Mouse (Mus musculus): ENCODE measurements at regions not wholly inside any gene's neighbourhood (a gene's known extent, or its start where the extent isn't known, plus 50 kb on each side); places are given as distances from the start of the nearest gene placed in this dataset.

GRCm38 (mm10) chr17:45868539-45868938, 134.9 kb upstream of the 1600014C23Rik start:
- peaks cover 46% of the 10 kb centered on the region for H3K27me3 ChIP-seq (ENCODE audit: low read depth, poor library complexity, severe bottlenecking)
- WGBS, result 88% methylated on average over 4 of the region's 4 CpGs
- DNase-seq (ENCODE audit: low spot score), result no peak
- no peak overlapping the region for H3K27ac ChIP-seq
- H3K9me3 ChIP-seq (replicated peaks), result no peaks in the 10 kb centered on the region
- H3K4me1 ChIP-seq, result peaks cover 94% of the 10 kb centered on the region
- H3K4me3 ChIP-seq, result no peak overlapping the region
- H3K36me3 ChIP-seq, result no peaks in the 10 kb centered on the region

- peaks cover 94% of the 10 kb centered on the region for H3K4me1 ChIP-seq
- 69% methylated on average over 5 of the region's 5 CpGs for WGBS
- H3K27me3 ChIP-seq (ENCODE audit: low read depth, poor library complexity, severe bottlenecking), result peaks cover 38% of the 10 kb centered on the region
These were observed 134.1 kb upstream of the 1600014C23Rik start for GRCm38 (mm10) chr17:45867727-45868126.

GRCm38 (mm10) chr17:45866876-45867652, 133.4 kb upstream of the 1600014C23Rik start:
- no peak for DNase-seq (ENCODE audit: low spot score)
- 74% methylated on average over 15 of the region's 15 CpGs for WGBS
- H3K36me3 ChIP-seq, result no peaks in the 10 kb centered on the region
- H3K4me1 ChIP-seq, result peaks cover 94% of the 10 kb centered on the region
- H3K27ac ChIP-seq, result peak overlapping the region; percentile 61; the same call in 1 of the 2 replicates
- no peaks in the 10 kb centered on the region for H3K9me3 ChIP-seq (replicated peaks)
- peaks cover 32% of the 10 kb centered on the region for H3K27me3 ChIP-seq (ENCODE audit: low read depth, poor library complexity, severe bottlenecking)
- no peak overlapping the region for H3K4me3 ChIP-seq

More at GRCm38 (mm10) chr17:45867727-45868126, 134.1 kb upstream of the 1600014C23Rik start:
- DNase-seq (ENCODE audit: low spot score), result no peak
- Histone ChIP-seq H3K27ac (peak overlapping the region; percentile 57; the same call in 1 of the 2 replicates), H3K4me3 (no peak overlapping the region), H3K36me3 (no peaks in the 10 kb centered on the region), H3K9me3 (replicated peaks) (no peaks in the 10 kb centered on the region)

- no peaks in the 10 kb centered on the region for H3K9me3 ChIP-seq (replicated peaks)
- 17% methylated on average over 10 of the region's 10 CpGs for WGBS
- H3K27ac ChIP-seq, result peak overlapping the region; percentile 61
- H3K4me3 ChIP-seq, result no peak overlapping the region
- peaks cover 89% of the 10 kb centered on the region for H3K4me1 ChIP-seq
- H3K36me3 ChIP-seq, result no peaks in the 10 kb centered on the region
- H3K27me3 ChIP-seq (ENCODE audit: low read depth, poor library complexity, severe bottlenecking), result peaks cover 25% of the 10 kb centered on the region
- DNase-seq (ENCODE audit: low spot score), result no peak
These were observed 132.7 kb upstream of the 1600014C23Rik start for GRCm38 (mm10) chr17:45866346-45866745.

GRCm38 (mm10) chr17:45865944-45866343, 132.3 kb upstream of the 1600014C23Rik start:
- no peak for DNase-seq (ENCODE audit: low spot score)
- H3K36me3 ChIP-seq, result no peaks in the 10 kb centered on the region
- no peak overlapping the region for H3K4me3 ChIP-seq
- peak overlapping the region; percentile 61 for H3K27ac ChIP-seq
- WGBS, result 49% methylated on average over 6 of the region's 6 CpGs
- peaks cover 85% of the 10 kb centered on the region for H3K4me1 ChIP-seq
- peaks cover 21% of the 10 kb centered on the region; the same call in 1 of the 2 replicates for H3K27me3 ChIP-seq (ENCODE audit: low read depth, poor library complexity, severe bottlenecking)
- H3K9me3 ChIP-seq (replicated peaks), result no peaks in the 10 kb centered on the region

- peak overlapping the region; percentile 79 for H3K27ac ChIP-seq
- no peak for DNase-seq (ENCODE audit: low spot score)
- H3K27me3 ChIP-seq (ENCODE audit: low read depth, poor library complexity, severe bottlenecking), result peaks cover 15% of the 10 kb centered on the region; the same call in 1 of the 2 replicates
- no peaks in the 10 kb centered on the region for H3K36me3 ChIP-seq
- H3K4me1 ChIP-seq, result peaks cover 62% of the 10 kb centered on the region
- 0 out of 2 replicates have a peak overlapping the region, but pooled peaks have one; percentile 1 for H3K4me3 ChIP-seq
- 12% methylated on average over 10 of the region's 10 CpGs for WGBS
- no peaks in the 10 kb centered on the region for H3K9me3 ChIP-seq (replicated peaks)
These were observed 130.0 kb upstream of the 1600014C23Rik start for GRCm38 (mm10) chr17:45863471-45864205.

GRCm38 (mm10) chr17:45863031-45863430, 129.4 kb upstream of the 1600014C23Rik start:
- peaks cover 15% of the 10 kb centered on the region; the same call in 1 of the 2 replicates for H3K27me3 ChIP-seq (ENCODE audit: low read depth, poor library complexity, severe bottlenecking)
- peaks cover 59% of the 10 kb centered on the region for H3K4me1 ChIP-seq
- H3K4me3 ChIP-seq, result no peak overlapping the region
- DNase-seq (ENCODE audit: low spot score), result no peak
- H3K27ac ChIP-seq, result peak overlapping the region; percentile 79
- 62% methylated on average over 3 of the region's 3 CpGs for WGBS
- H3K36me3 ChIP-seq, result no peaks in the 10 kb centered on the region
- H3K9me3 ChIP-seq (replicated peaks), result no peaks in the 10 kb centered on the region

- no peak overlapping the region for H3K4me3 ChIP-seq
- H3K27me3 ChIP-seq (ENCODE audit: low read depth, poor library complexity, severe bottlenecking), result peaks cover 5% of the 10 kb centered on the region; the same call in 1 of the 2 replicates
- H3K36me3 ChIP-seq, result no peaks in the 10 kb centered on the region
- peak overlapping the region; percentile 14; the same call in 1 of the 2 replicates for H3K27ac ChIP-seq
- WGBS, result 91% methylated on average over 5 of the region's 5 CpGs
- peaks cover 51% of the 10 kb centered on the region for H3K4me1 ChIP-seq
- H3K9me3 ChIP-seq (replicated peaks), result no peaks in the 10 kb centered on the region
- no peak for DNase-seq (ENCODE audit: low spot score)
These were observed 125.8 kb upstream of the 1600014C23Rik start for GRCm38 (mm10) chr17:45859441-45859840.

- Histone ChIP-seq H3K4me3 (no peak overlapping the region), H3K36me3 (no peaks in the 10 kb centered on the region), H3K4me1 (peaks cover 41% of the 10 kb centered on the region), H3K9me3 (replicated peaks) (no peaks in the 10 kb centered on the region), H3K27me3 (ENCODE audit: low read depth, poor library complexity, severe bottlenecking) (peaks cover 5% of the 10 kb centered on the region; the same call in 1 of the 2 replicates), H3K27ac (peak overlapping the region; percentile 46; the same call in 1 of the 2 replicates)
- WGBS, result 87% methylated on average over 21 of the region's 21 CpGs
- DNase-seq (ENCODE audit: low spot score), result no peak
These were observed 120.4 kb upstream of the 1600014C23Rik start for GRCm38 (mm10) chr17:45853931-45854653.

- Histone ChIP-seq H3K4me1 (peaks cover 56% of the 10 kb centered on the region), H3K36me3 (no peaks in the 10 kb centered on the region), H3K9me3 (replicated peaks) (no peaks in the 10 kb centered on the region), H3K27me3 (ENCODE audit: low read depth, poor library complexity, severe bottlenecking) (peaks cover 5% of the 10 kb centered on the region; the same call in 1 of the 2 replicates), H3K4me3 (no peak overlapping the region), H3K27ac (0 out of 2 replicates have a peak overlapping the region, but pooled peaks have one; percentile 25)
- no peak for DNase-seq (ENCODE audit: low spot score)
- WGBS, result 56% methylated on average over 5 of the region's 5 CpGs
These were observed 118.8 kb upstream of the 1600014C23Rik start for GRCm38 (mm10) chr17:45852402-45852801.

GRCm38 (mm10) chr17:45851723-45852396, 118.2 kb upstream of the 1600014C23Rik start:
- 69% methylated on average over 8 of the region's 8 CpGs for WGBS
- peaks cover 52% of the 10 kb centered on the region for H3K4me1 ChIP-seq
- H3K36me3 ChIP-seq, result no peaks in the 10 kb centered on the region
- peaks cover 5% of the 10 kb centered on the region; the same call in 1 of the 2 replicates for H3K27me3 ChIP-seq (ENCODE audit: low read depth, poor library complexity, severe bottlenecking)
- no peaks in the 10 kb centered on the region for H3K9me3 ChIP-seq (replicated peaks)
- DNase-seq (ENCODE audit: low spot score), result no peak
- no peak overlapping the region for H3K4me3 ChIP-seq
- peak overlapping the region; percentile 42; the same call in 1 of the 2 replicates for H3K27ac ChIP-seq

- H3K9me3 ChIP-seq (replicated peaks), result 0 out of 2 replicates have a peak, but pooled peaks cover 2% of the 10 kb centered on the region
- no peaks in the 10 kb centered on the region for H3K36me3 ChIP-seq
- H3K4me3 ChIP-seq, result no peak overlapping the region
- DNase-seq (ENCODE audit: low spot score), result no peak
- H3K27ac ChIP-seq, result 0 out of 2 replicates have a peak overlapping the region, but pooled peaks have one; percentile 28
- peaks cover 43% of the 10 kb centered on the region for H3K4me1 ChIP-seq
- 90% methylated on average over 6 of the region's 6 CpGs for WGBS
- H3K27me3 ChIP-seq (ENCODE audit: low read depth, poor library complexity, severe bottlenecking), result peaks cover 5% of the 10 kb centered on the region; the same call in 1 of the 2 replicates
These were observed 117.3 kb upstream of the 1600014C23Rik start for GRCm38 (mm10) chr17:45850976-45851375.

Data from limb, embryonic 10.5 days (tissue).